Mouse (Mus musculus): ENCODE results near the gene Capza1.
A peak's percentile ranks its signal among the peaks of the same experiment; 100 is the strongest.

The Capza1 gene

DNA sequence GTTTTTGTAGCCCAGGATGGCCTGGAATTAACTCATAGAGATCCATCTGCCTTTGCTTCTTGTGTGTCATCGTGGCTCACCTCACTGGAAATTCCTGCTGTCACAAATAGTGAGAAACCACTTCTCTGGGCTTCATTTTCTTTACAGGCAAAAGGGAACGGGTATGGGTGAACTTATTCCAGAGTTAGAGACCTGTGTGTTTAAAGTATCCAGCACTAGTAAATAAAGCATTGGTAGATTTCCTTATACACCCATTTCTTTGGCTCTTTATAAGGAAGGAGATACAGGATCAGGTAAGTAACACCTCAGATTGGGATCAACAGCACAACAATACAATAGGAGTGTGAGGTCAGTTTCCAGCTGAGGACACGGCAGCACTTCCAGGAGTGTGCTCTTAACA, 76.2 kb downstream of the Capza1 start, which contains the start of gene Rhoc:
Gene Rhoc, plus strand, starts transcription at position 301 of the 400 bp plus-strand sequence.
- DNase-seq, result no peak

DNA sequence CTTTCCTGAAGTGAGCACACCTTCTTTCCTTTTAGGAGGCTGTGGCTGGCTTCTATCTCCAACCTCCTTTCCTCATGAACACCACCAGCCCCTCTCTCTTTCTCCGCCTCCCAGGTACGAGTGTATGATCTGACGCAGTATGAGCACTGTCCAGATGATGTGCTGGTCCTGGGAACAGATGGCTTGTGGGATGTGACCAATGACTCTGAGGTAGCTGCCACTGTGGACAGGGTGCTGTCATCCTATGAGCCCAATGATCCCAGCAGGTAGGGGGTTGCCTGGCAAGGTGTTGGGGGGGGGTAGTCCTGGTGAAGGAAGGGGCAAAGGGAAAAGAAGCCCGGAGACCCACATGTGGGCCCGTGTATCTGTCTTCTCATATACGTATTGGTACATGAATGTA, 79.0 kb downstream of the Capza1 start:
- DNase-seq, result no peak

DNA sequence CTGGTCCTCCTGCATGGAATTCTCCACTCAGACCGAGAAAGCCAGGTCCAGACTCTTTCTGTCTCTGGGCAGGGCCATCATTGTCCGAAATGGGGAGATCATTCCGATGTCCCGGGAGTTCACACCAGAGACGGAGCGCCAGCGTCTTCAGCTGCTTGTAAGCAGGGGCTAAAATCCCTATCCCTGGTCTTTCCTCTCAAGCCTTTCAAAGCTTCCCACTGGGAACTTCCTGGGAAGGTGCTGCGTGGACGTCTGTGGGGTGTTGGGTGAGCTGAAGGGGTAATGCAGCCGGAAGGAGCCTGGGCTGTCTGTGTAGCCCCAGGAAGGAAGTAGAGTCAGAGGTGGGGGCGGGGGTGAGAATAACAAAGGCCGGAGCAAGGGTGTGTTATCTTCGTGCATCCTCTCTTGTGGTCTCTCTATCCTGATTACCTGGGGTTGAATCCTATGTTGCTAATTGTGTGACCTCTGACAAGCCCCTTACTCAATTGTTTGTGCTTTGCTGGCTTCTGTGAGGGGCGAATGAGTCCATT, 80.3 kb downstream of the Capza1 start:
- DNase-seq, result no peak

DNA sequence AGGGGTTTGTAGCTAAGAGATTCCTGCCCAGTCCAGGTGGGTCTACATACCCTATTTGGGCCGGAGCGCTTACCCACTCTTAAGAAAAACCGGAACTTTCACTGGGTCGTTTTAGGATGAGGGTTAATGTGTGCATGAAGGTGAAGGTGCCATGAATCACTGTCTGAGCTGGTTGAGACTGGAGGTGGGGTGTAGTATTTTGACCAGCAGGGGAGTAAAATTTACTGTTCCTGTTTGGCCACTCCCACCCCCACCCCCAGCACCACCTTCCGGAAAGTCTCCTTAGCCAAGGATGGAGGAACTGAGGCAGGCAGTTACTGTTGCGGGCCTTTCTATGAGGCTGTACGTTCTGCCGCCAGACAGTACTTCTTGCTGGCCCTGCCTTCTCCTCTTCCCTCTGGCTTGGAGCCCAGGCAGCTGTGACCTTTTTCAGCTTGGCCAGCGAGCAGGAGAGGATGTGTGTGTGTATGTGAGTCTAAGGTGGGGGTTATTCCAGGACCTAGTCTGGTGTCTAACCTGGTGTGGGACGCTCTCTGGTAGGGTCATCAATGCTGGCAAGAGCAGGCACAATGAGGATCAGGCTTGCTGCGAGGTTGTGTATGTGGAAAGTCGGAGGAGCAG, 82.1 kb downstream of the Capza1 start:
- DNase-seq, result no peak

DNA sequence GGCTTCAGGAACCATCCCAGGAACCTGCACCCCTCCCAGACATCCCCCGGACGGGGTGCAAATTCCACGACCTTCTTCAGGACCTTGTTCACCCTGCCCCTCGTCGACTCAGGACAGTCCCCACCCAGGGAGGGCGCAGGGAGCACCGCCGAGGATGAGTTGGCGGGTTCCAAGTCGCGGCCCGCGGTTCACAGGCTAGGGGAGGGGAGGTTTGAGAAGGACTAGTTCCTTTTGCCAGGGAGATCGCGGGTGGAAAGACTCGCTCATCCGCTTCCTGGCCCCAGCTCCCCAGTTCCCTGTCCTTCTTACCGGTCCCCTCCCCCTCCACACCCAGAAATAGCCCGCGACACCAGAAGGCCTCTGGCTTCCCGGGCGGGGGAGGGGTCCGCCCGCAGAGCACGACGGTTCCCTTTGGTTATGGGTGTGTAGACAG, 82.8 kb downstream of the Capza1 start, which contains the start of gene Fam19a3:
Gene Fam19a3, minus strand, starts transcription at position 370 of the 433 bp plus-strand sequence.
- DNase-seq, result peak; percentile 43

DNA sequence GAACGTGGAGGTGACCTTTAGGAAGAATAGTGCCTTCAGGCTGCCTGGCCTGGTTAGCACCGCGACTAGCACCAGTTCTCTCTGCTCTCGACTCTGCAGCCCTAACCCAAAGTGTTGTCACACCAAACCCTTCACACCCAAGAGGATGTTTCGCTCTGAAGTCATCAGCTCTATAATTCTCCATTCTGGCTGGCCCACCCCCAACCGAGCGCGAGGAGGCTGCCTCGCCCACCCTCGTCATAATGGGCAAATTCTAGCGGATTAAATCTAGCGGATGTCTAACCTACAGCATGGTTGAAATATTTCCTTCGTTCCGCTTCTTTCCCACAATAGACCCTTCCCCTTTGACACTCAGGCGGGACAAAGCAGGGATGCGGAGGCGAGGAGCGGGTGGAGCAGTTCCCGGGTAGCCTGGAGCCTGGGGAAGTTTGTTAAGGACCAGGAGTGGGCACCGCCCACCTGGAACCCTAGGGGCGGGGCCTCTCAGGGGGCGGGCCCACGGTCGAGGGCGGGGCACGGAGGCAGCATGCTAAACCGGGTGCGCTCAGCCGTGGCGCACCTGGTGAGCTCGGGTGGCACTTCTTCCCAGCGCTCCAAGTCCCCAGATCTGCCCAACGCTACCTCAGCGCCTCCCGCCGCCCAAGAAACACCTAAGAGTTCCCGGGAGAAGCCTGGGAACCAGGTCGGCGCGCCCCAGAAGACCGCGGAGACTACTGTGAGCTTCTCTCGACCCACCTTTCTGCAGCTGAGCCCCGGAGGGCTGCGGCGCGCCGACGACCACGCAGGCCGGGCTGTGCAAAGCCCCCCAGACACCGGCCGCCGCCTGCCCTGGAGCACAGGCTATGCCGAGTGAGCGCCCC, 83.5 kb downstream of the Capza1 start, which contains the start of gene Ppm1j:
Gene Ppm1j, plus strand, starts transcription at position 496 of the 860 bp plus-strand sequence.
- DNase-seq, result peak; percentile 72

DNA sequence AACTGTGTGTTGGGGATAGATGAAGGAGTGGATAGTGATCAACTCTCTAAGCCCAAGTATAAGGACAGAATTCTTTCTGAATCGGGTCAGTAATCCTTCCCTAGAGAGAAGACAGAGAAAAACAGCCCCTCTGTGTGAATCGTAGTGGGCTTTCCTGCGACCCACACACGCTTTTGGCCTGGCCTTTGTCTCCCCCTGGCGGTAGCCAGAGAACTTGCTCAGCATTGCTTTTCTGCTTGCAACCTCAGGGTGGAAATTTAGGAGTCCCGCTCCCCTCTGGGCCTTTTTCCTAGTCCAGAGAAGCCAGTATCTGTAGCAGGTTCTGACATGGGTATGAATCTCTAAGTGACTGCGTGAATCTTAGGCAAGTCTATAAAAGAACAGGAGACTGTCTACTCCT, 84.4 kb downstream of the Capza1 start:
- DNase-seq, result peak; percentile 81

DNA sequence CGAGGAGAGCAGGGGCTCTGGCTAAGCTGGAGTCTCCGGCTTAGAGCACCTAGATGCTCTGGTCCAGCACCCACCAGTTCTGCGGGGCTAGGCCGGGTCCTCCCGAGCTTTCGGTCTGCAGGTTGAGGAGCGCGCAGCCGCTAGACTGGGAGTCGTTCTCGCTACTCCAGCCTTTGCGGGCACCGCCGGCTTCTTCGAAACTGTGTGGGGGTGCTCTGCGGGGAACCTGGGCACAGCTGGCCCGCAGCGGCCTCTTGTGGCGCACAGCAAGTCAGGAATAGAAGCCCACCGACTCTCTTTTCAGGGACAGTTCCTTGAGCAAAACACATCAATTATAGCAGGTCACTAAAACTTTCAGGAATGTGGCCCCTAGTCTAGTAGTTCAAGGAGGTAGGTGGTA, 87.0 kb downstream of the Capza1 start:
- peak; percentile 71 for DNase-seq

DNA sequence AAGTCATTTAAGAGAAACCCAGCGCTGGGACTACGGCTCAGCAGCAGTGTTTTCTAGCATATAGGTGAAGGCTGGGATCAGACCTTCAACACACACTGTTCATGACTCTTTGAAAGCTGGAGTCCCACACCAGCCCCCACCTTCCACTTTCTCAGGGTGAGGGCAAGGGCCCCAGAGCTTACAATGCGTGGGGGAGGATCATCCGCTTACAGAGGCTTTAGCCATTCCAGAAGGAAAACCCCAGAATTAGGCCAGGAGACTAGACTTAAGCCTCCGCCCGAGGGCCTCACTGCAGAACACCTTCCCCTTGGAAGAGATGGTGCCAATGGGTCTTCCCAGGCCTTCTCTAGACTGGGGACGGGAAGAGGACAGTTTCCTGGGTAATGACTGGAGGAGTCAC, 91.0 kb downstream of the Capza1 start:
- peak; percentile 81 for DNase-seq

All from retina, postnatal 1 day (tissue).